Mouse (Mus musculus) spleen, embryonic (tissue): ENCODE data around the gene Zcchc14.

Experiments
- CTCF ChIA-PET: fragments of 350-600 bp; sonication (Branson Sonifier 250); formaldehyde crosslinking; loops from one replicate; lab custom pipeline; 2022; lab: Charles Lee

Zcchc14 gene

GRCm38 (mm10) chr8:121665329-121665728, 12.6 kb upstream of the Zcchc14 start:
- CTCF ChIA-PET = no interaction called here

- CTCF ChIA-PET = no interaction called here
Observed at GRCm38 (mm10) chr8:121663101-121663500, 10.4 kb upstream of the Zcchc14 start.

- CTCF ChIA-PET = no interaction called here
Observed at GRCm38 (mm10) chr8:121661631-121662357, 9.1 kb upstream of the Zcchc14 start.

- CTCF ChIA-PET = no interaction called here
Observed at GRCm38 (mm10) chr8:121660602-121661001, 7.9 kb upstream of the Zcchc14 start.

- CTCF ChIA-PET = no interaction called here
Observed at GRCm38 (mm10) chr8:121654966-121655494, 2.3 kb upstream of the Zcchc14 start.

- CTCF ChIA-PET = no interaction called here
Observed at GRCm38 (mm10) chr8:121654131-121654530, 1.4 kb upstream of the Zcchc14 start.

- CTCF ChIA-PET = no interaction called here
Observed at GRCm38 (mm10) chr8:121653340-121654019, 779 bp upstream of the Zcchc14 start.

GRCm38 (mm10) chr8:121651874-121652361, 783 bp downstream of the Zcchc14 start:
- CTCF ChIA-PET = no interaction called here

GRCm38 (mm10) chr8:121651308-121651873, 1.3 kb downstream of the Zcchc14 start:
- CTCF ChIA-PET = no interaction called here

- CTCF ChIA-PET = no interaction called here
Observed at GRCm38 (mm10) chr8:121650389-121651307, 2.1 kb downstream of the Zcchc14 start.

- CTCF ChIA-PET = no interaction called here
Observed at GRCm38 (mm10) chr8:121649904-121650303, 2.8 kb downstream of the Zcchc14 start.

GRCm38 (mm10) chr8:121649423-121649822, 3.3 kb downstream of the Zcchc14 start:
- CTCF ChIA-PET = no interaction called here

- CTCF ChIA-PET = no interaction called here
Observed at GRCm38 (mm10) chr8:121648451-121648850, 4.2 kb downstream of the Zcchc14 start.

GRCm38 (mm10) chr8:121647511-121648215, 5.0 kb downstream of the Zcchc14 start:
- CTCF ChIA-PET = interaction anchor here (0.6 kb wide), 1 partner anchor 35 kb away, joined by 5 read pairs; no protein-coding TSS in a partner anchor

GRCm38 (mm10) chr8:121643384-121643783, 9.3 kb downstream of the Zcchc14 start:
- CTCF ChIA-PET = no interaction called here

GRCm38 (mm10) chr8:121642804-121643203, 9.9 kb downstream of the Zcchc14 start:
- CTCF ChIA-PET = no interaction called here

- CTCF ChIA-PET = no interaction called here
Observed at GRCm38 (mm10) chr8:121636180-121636579, 16.5 kb downstream of the Zcchc14 start.

GRCm38 (mm10) chr8:121635534-121635933, 17.2 kb downstream of the Zcchc14 start:
- CTCF ChIA-PET = no interaction called here

- CTCF ChIA-PET = no interaction called here
Observed at GRCm38 (mm10) chr8:121632401-121632800, 20.3 kb downstream of the Zcchc14 start.

- CTCF ChIA-PET = no interaction called here
Observed at GRCm38 (mm10) chr8:121631645-121632071, 21.0 kb downstream of the Zcchc14 start.

- CTCF ChIA-PET = no interaction called here
Observed at GRCm38 (mm10) chr8:121628681-121629080, 24.0 kb downstream of the Zcchc14 start.
